Mouse (Mus musculus) liver, adult 2 months (tissue): Measurements from ENCODE around the gene 1700003E16Rik.

Experiments used
- CTCF ChIP-seq: fragments of 200-500 bp; IDR thresholded peaks from 2 replicates; pipeline ENCODE4 v1.5.1; 2011; ENCODE audit warnings: low read depth, low read length, control low read depth
- POLR2A ChIP-seq: fragments of 200-500 bp; IDR thresholded peaks from 2 replicates; pipeline ENCODE4 v1.6.1; 2011; ENCODE audit warnings: low read length, control low read depth; ENCODE audit not compliant: insufficient read depth; ENCODE audit errors: extremely low read depth

GRCm38 (mm10) chr6:83147280-83147679 is 8.9 kb upstream of the 1700003E16Rik start:
- TF ChIP-seq POLR2A (no peak), CTCF (no peak)
